Mouse (Mus musculus) liver, embryonic 14.5 days (tissue): ENCODE data around the gene Fgf13.

Source experiments
- CTCF ChIP-seq: IDR thresholded peaks from 2 replicates; pipeline ENCODE4 v1.5.1; 2016; ENCODE audit warnings: antibody characterized with exemption, low read depth, control low read depth
- EP300 ChIP-seq: IDR thresholded peaks from 2 replicates; pipeline ENCODE4 v1.6.1; 2016; ENCODE audit warnings: antibody characterized with exemption, low read depth

DNA sequence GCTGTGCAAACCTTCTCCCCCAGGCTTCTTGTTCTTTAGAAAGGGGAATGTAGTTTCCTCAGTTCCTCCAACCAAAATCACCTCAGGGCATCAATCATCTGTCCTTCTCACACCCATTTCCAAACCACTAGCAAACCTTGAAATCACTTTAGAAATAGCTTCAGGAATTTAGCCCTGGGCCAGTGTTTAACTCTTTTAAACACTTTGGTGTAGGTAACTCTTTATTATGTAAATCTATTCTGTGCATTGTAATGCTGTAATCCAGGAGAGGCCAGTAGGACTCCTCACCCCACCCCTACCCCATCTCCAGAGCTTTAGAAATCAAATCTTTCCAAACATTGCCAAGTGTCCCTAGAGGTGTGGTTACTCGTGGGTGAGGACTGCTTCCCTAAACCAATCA is 74.5 kb downstream of the Fgf13 start:
- TF ChIP-seq EP300 (no peak), CTCF (no peak)
